Mouse (Mus musculus) spleen, adult 12 weeks (tissue): ENCODE data around the gene Daam1.

Experiments
- DNase-seq: peaks from one replicate; pipeline ENCODE4 v3.0.0; 2022; ENCODE audit warnings: low spot score

Daam1 gene

GRCm38 (mm10) chr12:71998653-71999052, 167.8 kb downstream of the Daam1 start:
- no peak for DNase-seq

DNA sequence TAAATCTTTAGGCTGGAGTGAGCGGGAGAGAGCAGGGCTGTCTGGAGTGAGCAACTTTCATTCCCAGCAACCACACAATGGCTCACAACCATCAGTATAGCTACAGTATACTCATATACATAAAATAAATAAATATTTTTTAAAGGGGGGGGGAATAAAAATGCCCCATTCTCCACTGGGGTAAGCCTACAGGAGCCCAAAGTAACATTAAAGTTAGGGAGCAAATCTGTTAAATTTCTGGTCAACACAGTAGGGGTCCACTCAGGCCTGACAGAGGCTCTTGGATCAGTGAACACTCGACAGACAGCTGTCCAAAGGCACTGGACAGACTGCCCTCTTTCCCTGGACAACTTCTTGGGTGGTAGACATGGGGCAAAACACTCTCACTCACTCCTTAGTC, 168.8 kb downstream of the Daam1 start:
- DNase-seq, result no peak

- DNase-seq, result no peak
Measured at GRCm38 (mm10) chr12:72001811-72002210, 170.9 kb downstream of the Daam1 start.

GRCm38 (mm10) chr12:72005307-72005706, 174.4 kb downstream of the Daam1 start:
- no peak for DNase-seq

GRCm38 (mm10) chr12:72007656-72008055, 176.8 kb downstream of the Daam1 start:
- no peak for DNase-seq

GRCm38 (mm10) chr12:72009051-72009902, 178.4 kb downstream of the Daam1 start:
- DNase-seq, result no peak

- DNase-seq, result no peak
Measured at GRCm38 (mm10) chr12:72011404-72011803, 180.5 kb downstream of the Daam1 start.

- no peak for DNase-seq
Measured at GRCm38 (mm10) chr12:72012126-72012525, 181.2 kb downstream of the Daam1 start.

GRCm38 (mm10) chr12:72013711-72014354, 183.0 kb downstream of the Daam1 start:
- DNase-seq, result no peak

- no peak for DNase-seq
Measured at GRCm38 (mm10) chr12:72014355-72014776, 183.5 kb downstream of the Daam1 start.

GRCm38 (mm10) chr12:72015296-72015695, 184.4 kb downstream of the Daam1 start:
- no peak for DNase-seq

GRCm38 (mm10) chr12:72020285-72020684, 189.4 kb downstream of the Daam1 start:
- DNase-seq, result no peak

- DNase-seq, result no peak
Measured at GRCm38 (mm10) chr12:72021543-72021942, 190.7 kb downstream of the Daam1 start.

GRCm38 (mm10) chr12:72022790-72023189, 191.9 kb downstream of the Daam1 start:
- DNase-seq, result no peak

DNA sequence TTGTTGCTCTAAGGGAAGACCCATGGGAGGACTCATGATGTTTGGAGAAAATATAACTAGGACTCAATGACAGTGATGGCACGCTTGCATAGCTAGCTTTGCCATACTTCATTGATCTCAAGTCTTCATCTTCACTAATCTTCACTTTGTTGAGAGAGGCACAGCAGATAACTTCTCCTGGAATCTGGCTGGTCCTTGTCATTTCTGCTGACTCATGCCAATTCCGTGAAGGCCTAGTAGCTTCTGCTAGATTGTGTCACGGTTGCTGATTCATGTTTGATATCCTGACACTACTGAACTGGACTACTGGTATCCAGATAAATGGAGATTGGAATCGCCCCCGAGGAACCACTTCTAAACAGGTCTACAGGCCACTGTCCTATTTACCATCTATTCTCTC, 192.7 kb downstream of the Daam1 start:
- no peak for DNase-seq

- no peak for DNase-seq
Measured at GRCm38 (mm10) chr12:72025275-72025795, 194.5 kb downstream of the Daam1 start.

DNA sequence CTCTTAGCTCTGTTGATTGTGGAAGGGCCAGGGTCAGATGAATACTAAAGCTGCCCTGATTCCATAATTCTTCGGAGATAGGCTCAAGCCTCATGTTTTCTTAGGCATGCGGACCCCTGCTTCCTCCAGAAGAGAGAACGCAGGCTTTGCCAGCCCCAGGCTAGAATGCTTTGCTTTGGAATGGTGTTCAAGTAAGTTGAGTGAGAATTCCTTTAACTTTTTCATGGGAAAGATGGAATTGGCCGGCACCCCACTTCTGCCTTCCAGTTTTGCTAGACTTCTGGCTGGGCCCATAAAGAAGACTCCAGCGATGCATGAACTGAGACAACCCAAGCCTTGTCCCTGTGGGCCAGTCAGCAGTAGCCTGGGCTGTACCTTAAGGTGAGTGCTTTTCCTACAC, 200.3 kb downstream of the Daam1 start:
- no peak for DNase-seq

GRCm38 (mm10) chr12:72031794-72032193, 200.9 kb downstream of the Daam1 start:
- no peak for DNase-seq

DNA sequence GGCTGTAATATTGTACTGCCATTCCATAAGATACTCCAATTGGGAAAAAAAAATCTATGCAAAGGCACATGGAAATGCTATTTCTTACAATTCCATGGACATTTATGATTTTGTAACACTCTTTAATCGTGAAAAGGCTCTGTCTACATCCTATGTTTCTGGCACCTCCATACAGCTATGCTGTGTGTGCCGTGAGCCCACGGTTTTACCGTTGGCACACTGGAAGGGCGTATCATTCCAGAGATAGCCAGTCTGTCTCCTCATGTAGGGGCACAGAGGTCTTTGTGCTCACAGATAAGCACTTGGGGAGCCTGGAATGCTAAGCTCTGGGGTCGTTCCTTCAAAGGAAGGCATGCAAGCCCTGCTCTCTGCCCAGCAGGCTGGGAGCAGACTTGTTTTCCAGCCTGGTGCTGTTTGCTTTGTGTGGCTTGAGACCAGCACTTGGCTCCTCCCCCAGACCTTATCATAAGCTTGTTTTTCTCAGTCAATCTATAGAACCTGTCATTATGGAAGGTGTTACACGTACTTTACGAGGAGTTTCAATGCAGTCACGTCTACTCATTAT, 205.3 kb downstream of the Daam1 start:
- DNase-seq, result no peak

- DNase-seq, result no peak
Measured at GRCm38 (mm10) chr12:72037049-72037448, 206.2 kb downstream of the Daam1 start.

- no peak for DNase-seq
Measured at GRCm38 (mm10) chr12:72038866-72039265, 208.0 kb downstream of the Daam1 start.

- no peak for DNase-seq
Measured at GRCm38 (mm10) chr12:72039501-72039900, 208.6 kb downstream of the Daam1 start.

DNA sequence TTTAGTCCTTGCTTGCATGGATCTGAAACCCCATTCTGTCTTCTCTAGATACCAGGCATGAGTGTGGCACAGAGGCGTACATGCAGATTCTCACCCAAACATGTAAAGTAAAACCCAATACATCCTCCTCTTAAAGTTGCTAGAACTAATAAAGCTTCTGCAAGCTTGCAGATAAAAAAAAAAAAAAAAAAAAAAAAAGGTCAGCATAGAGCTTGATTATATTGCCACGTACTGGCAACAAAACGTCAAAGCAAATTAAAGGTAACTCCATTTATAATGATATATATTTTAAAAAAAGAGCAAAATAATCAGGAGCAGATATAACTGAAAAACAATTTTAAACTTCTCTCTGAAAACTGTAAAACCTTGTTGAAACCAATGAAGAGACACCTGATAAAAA, 210.4 kb downstream of the Daam1 start:
- no peak for DNase-seq
